Mouse (Mus musculus): ENCODE results near the gene Pxn.
A peak's percentile ranks its signal among the peaks of the same experiment; 100 is the strongest.

The Pxn gene

DNA sequence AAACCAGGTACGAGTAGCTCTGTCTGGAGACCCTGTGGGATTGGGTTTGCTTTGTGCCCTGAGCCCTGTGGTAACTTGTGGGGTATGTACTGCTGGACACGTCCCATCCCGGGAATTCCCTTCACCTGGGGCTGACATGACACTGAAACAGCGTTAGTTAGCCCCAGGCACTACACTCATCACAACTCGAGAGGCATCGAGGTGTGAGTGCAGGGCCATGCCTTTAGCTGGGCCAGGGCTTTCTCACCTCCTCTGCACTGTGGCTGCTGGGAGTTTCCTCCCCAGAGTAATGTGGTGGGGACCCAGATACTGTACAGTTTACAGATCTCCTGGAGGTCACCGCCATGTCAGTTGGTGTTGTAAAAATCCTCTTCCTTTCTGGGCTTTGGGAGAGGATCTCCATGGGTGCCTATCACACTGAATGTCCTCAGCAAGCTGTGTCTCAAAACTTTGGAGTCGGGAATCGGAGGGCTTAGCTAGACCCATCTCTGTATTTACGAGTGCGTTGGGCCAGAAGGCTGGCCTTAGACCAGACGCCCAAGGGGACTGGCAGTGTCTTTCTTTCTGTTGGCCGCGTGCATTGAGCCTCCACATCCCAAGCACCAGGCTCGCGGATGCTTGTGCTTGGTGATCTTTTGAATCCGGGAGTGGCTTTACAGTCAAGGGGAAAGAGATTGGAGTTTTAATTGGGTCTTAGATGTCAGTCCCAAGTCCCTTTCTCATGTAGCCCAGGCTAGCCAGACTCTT, 20.2 kb downstream of the Pxn start:
- DNase-seq (ENCODE audit: low spot score in 2 of 2) = no peak

DNA sequence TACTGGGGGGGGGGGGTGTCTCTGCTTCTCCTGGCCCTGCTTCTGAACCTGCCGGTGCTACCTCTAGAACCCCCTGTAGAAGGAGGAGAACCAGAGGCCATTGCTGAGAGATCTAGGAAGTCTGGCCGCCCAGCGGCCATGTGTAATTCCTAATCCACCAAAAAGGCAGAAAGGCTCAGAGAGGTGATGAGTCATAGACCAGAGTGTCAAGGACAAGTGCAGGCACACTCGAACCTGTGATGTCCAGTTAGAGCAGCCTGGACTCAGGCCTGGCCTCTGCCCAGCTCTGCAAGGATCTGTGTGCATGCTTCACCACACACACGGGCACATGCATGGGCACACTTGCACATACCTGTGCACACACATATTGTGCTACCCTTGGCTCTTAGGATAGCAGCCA, 21.7 kb downstream of the Pxn start:
- DNase-seq (ENCODE audit: low spot score in 2 of 2) = no peak

DNA sequence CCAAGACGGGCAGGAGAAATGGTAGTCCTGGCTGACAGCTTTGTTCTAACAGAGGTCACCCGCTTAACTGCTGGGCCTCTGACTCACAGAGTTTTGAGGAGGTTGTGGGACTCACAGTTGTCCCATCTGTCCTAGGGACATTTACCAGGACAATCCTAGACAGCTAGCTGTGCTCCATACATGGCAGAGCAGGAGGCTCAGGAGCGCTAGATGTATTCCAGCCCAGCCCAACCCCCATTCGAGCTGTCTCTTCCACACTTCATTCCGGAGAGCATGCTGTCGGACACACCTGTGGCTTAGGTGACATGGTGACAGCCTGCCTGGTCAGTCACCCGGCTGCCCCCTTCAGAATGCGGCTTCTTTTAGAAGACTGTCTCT, 22.9 kb downstream of the Pxn start:
- no peak for DNase-seq (ENCODE audit: low spot score in 2 of 2)

DNA sequence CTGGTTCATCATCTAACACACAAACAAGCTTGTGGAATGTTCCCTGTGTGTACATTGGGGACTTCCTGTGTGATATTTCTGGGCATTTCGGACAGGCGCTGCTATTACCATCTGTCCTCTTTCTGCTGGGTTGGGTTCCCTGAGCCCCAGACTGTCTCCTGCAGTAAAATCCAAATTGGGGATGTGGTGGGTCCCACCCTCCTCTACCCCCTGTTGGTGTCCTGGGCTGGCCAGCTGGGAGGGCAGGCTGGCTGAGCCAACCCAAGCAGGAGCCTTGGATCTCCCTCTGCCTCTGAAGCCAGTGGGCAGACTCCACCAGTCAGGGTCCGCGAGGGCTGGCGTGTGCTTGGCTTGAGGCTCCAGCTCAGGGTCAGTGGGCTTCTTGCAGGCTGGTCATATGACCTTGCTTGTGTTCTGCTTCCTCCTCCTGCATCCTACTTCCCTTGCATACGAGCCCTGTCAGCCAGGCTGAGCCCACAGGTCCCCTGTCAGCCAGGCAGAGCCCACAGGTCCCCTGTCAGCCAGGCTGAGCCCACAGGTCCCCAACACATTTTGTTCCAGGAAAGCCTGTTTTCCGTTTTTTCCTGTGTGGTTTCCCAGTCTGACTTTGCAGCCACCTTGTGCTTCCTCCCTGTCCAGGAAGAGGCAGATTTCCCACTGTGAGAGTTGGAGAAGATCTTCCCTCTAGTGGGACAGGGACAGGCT, 23.4 kb downstream of the Pxn start:
- DNase-seq (ENCODE audit: low spot score in 2 of 2) = no peak

DNA sequence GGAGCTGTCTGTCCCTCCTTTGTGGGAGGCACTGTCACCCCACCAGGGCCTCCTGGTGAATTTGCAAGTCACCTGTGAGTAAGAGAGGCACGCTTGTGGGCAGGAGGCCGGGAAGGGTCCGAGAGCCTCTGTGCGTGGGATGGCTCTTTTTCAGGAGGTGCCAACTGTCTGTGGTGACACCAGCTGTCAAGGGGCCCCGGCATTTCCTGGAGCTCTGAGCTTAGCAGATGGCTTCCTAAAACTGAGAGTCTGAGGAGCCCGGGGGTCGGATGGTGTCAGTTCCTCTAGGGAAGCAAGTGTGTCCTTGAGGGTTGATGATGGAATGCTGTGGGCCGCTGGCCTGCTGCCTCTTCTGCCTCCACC, 24.0 kb downstream of the Pxn start:
- no peak for DNase-seq (ENCODE audit: low spot score in 2 of 2)

DNA sequence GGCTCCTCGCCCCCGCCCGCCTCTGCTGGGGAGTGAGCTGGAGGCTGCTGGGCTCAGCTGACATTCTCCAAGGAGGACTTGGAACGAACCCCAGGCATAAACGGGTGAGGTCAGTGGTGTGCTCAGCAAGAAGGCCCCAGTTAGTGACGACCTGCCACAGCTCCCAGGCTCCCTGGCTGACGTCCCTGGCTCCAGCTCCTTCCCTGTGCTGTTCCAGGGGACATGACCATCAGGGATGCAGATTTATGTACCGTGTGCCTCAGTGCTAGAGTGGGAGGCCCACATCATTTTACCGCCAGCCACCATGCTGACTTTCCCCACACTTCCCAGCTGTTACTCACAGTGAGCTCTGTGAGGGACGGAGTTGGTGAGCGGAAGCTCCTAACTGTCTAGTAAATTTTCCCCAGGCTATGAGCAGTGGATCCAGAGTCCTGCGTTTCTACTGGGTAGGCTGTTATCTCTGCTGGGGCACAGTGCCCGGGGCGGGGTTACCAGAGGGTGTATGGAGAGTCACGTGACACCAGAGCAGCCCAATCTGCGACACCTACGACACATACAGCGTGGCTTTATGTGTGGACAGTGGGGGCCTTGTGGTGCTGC, 25.3 kb downstream of the Pxn start:
- peak; percentile 80 to 81 for DNase-seq (ENCODE audit: low spot score in 2 of 2)

DNA sequence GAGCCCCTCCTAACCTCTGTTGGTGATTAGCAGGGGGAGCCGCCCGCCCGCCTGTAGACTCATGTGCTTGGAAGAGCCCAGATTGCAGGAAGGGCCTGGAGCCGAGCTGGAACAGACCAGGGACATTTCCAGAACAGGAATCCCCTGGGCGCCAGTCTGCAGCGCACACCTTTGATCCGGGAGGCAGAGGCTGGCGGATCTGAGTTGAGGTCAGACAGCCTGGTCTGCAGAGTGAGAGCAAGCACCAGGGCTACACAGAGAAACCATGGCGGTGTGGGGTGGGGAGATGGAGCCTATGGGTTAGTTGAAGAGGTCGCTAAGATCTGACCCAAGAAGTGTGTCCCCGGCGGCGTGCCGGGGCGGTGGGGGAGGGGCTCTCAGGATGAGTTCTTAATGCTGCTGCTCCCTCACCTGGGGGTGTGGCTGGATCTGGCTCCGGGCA, 27.8 kb downstream of the Pxn start:
- DNase-seq (ENCODE audit: low spot score in 2 of 2) = no peak

DNA sequence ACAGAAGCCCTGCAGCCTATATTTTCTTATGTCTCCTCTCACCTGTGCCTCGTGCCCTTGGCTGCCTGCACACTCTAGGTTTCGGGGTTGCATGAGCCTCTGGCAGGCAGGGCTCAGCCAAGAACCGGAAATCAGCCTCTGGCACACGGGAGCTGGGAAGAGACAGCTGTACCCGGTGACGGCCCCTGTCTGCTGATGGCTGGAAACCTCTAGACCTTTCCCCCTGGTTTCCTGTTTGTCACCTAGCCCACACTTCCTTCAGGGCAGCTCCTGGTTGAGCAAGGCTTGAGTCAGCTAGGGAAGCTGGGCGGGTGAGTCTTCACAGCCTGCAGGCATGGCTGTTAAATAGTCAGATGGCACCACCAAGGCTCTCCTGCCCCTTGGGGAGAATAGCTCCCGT, 28.4 kb downstream of the Pxn start:
- DNase-seq (ENCODE audit: low spot score in 2 of 2) = no peak

DNA sequence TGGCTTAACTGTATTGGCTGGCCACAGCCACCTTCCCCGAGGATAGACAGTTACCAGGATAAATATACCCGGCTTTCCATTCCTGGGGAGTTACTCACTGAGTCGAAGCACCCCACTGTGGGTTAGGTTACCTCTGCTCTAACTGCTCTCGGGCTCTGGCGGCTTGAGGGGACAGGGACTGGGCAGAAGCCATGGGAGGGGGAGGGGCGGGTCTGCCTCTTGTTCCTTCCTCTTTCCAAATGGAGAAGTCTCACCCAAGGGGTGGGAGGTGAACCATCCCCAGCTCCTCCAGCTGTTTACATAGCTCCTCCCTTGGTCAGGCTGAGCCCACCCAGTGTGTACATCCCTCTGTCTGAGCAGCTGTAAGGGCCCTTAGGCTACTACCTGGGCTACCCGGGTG, 29.2 kb downstream of the Pxn start:
- no peak for DNase-seq (ENCODE audit: low spot score in 2 of 2)

DNA sequence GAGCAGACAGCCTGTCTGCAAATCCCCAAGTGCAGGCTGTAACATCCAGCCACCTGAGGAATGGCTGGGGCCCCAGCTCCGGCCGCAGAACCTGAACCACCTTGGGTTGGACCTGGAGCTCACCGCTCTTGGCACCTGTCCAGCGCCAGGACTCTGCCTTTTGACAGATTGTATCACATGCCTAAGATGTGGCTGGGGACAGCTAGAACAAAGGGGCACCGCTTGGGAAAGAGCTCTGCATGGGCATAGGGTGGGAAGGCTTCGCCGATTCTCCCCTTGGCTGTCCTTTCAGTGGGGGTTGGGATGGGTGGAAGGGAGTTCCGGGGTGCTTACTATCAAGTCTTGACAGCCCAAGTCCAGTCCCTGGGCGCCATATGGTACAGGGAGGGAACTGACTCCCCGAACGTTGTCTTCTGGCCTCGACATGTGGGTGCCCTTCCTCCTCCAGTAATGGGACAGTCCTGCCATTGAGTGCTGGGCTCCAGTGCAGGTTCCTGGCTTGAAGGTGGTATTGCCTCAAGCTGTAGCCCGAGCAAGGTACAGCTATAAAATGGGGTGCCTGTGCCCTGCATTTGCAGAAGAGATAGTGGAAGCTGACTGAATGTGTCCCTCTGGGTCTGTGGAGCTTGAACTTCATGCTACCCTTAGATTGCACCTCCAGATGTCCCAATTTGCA, 31.7 kb downstream of the Pxn start:
- DNase-seq (ENCODE audit: low spot score in 2 of 2) = no peak

DNA sequence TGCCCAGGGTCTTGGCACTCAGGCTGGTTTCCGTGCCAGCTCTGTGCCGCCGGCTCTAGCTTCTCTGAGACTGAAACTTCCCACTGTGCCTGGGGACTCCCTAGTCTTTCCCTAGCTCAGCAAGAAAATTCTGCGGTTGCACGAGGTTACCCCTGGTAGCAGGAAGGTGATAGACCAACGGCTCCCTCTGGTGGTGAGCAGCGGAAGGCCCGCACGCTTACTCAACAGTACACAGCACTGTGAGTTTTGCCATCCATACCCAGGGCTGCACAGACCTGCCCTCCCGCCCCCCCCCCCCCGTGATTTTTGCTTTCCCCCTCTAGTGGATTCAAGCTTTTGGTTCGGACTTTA, 32.2 kb downstream of the Pxn start:
- peak; percentile 78 to 95 for DNase-seq (ENCODE audit: low spot score in 2 of 2)

DNA sequence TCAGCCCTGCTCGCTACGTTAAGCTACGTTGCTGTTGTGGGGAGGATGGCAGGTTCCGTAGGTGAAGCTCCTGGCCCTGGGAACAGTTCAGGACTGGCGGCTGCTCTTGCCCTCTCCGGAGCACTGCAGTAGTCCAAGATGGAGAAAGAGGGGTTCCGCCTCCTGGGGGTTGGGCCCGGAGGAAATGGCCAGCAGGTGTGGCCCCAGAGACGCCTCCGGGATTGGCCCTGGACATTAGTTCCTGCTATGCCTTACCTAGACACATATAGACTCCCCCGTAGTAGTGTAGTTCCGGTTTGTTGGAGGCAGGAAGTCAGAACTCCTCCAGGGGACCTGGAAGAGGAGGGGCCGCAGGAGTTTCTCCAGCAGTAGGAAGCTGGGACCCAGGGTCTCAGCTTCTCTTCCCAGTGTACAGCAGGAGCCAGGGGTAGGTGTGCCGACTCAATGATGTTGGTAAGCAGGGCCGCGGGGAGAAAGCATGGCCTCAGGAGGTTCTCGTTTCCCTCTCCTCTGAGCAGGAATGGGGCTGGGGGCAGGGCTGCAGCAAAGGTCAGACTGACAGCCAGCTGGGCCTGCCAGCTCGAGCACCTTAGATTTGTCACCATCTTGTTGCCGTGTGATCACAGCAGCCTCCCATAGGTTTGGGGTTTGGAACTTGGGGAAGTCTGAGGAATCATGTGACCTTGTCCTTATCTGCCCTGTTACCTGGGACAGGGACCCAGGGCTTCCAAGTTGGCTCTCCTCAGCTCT, 36.3 kb downstream of the Pxn start:
- no peak for DNase-seq (ENCODE audit: low spot score in 2 of 2)

DNA sequence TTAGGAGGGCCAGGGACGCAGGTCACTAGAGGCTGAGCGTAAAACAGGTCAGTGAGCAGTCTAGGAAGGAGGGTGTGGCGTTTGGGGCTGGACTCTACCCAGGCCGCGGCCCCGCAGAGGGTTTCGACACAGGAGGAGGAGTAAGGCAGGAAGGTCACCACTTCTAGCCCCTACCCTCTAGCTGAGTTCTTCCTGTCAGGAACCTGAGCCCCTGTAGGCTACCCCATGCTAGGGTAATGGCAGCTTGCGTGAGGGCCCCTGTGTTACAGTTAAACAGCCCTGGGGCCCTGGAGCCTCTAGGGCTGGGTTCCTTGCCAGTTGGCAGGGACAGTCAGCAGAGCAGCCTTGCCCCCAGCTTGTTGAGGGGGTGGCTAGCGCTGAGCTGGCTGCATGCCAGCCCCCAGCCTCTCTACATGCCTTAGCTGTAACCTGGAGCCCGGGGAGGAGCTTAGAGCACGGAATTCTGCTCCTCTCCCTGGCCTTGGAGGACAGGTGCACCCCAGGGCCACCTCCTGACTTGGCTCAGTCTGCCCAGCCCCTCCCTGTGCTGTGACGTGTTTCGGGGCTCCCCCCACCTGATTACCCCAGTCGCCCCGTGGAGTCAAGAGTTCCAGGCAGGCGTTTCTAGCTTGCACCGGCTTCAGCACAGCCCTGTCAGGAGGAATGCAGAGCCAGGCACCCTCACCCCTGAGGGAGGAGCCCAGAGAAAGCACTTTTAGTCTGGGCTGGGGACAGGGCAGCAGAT, 37.2 kb downstream of the Pxn start:
- DNase-seq (ENCODE audit: low spot score in 2 of 2) = peak; percentile 74 to 75

DNA sequence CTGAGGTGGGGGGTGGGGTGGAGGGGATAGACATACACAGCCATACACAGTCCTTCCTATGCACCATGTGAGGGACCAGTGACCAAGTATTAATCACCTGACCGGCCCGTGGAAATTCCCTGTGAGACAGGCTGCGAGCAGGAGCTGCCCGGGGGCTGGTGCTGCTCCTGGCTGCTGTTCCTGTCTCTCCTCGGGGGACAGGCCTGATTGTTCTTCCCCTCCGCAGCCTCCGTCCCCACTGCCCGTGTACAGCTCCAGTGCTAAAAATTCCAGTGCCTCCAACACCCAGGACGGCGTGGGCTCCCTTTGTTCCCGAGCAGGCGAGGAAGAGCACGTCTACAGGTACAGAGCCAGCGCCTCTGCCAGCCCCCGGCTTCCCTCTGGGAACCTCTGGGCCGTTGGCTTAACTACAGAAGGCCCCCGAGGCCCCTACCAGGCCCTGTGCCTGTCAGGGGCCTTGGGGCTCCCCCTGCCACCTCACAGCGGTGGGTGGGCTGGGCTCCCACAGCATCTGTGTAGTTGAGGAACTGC, 38.2 kb downstream of the Pxn start:
- no peak for DNase-seq (ENCODE audit: low spot score in 2 of 2)

DNA sequence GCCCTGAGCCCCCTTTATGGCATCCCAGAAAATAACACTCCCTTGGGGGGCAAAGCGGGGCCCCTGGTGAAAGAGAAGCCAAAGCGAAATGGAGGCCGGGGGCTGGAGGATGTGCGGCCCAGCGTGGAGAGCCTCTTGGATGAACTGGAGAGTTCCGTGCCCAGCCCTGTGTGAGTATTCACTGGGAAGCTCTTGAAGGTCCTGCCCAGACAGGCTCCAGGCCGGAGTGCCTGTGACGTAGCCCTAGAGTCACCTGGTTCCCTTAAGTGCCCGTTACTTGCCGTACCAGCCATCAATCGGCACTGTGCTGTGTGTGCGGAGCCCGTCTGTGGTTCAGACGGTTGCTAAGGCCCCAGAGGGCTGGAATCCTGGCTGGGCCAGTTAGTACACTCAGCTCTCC, 39.2 kb downstream of the Pxn start:
- no peak for DNase-seq (ENCODE audit: low spot score in 2 of 2)

DNA sequence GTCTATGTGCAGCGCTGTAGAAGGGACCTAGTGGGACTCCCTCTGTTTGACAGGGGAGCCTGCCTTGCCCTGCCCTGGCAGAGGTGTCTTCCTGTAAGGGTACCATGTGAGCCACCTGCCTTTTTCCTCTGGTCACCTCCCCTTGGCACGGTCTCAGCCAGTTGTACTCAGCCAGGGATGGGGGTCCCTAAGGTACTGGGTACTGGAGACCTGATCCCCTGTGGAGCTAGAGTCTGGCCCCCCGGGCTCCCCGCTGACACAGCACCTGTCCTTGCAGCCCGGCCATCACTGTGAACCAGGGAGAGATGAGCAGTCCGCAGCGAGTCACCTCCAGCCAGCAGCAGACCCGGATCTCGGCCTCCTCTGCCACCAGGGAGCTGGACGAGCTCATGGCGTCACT, 40.1 kb downstream of the Pxn start:
- DNase-seq (ENCODE audit: low spot score in 2 of 2) = no peak

DNA sequence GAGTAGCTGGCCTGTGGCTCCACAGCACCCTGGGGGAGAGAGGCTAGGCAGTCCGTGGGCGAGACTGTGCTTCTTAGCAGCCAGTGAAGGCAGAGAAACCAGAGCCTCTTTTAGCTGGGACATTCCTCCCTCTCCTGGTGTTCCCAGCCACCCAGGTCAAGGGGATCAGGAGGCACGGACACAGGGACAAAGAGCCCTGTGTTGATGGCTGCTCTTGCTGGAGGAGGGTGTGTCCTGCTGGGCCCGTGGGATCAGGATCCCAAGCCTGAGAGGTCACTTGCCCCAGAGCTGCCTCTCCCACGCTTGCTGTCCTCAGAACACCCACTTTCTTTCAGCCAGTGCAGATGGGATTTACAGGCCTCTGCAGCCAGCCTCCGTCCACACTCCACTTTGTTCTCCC, 40.5 kb downstream of the Pxn start:
- DNase-seq (ENCODE audit: low spot score in 2 of 2) = no peak

DNA sequence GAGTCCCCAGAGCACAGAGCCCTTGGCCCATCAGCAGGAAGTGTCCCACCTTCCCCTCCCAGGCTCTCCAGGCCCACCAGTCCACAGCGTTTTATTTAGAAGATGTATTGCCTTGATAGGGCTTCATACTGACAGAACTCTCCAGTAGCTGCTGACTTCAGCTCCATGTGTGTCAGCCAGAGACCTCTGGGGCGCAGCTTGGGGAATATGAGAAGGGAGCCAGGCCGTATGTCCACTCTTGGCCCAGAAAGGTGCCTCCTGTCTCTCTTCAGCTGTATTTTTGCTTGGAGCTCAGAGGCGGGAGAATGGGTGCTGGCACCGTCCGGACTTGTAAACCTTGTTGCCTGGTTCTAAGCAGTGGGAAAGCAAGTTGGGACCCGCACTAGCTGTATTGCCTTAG, 40.9 kb downstream of the Pxn start:
- DNase-seq (ENCODE audit: low spot score in 2 of 2) = no peak

DNA sequence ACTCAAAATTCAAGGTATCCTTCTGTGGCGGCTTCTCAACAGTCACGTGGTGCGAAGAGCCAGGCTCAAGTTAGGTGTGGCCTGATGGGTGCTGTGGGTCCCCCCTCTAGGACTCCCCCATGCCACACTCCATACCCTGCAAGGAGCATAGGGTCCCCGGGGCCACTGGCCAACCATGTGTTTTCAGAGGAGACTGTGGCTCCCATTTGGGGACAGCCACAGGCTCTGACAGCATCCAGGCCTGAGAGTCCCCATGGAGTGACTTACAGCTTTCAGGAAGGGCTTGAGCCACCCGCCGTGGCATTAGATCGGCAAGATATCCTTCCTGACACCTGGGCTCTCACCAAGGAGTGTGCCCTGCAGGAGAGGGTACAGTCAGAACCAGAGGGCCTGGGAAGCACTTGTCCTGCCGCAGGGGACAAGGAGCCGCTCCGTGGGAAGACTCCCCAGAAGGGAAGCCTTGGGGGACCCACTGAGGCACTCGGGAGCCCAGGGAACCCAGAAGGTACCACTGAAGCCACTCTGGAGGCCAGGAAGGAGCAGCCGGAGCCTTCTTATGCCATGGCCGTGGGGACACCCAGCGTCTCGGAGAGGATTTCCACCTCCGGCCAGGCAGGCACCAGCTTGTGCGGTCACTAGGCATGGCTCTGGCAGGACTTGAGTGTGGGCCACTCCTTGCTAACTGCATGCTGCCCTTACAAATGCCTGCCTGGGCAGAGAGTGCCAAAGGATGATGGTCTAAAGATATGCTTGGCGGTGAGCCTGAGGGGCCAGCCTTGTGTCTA, 42.2 kb downstream of the Pxn start:
- no peak for DNase-seq (ENCODE audit: low spot score in 2 of 2)

DNA sequence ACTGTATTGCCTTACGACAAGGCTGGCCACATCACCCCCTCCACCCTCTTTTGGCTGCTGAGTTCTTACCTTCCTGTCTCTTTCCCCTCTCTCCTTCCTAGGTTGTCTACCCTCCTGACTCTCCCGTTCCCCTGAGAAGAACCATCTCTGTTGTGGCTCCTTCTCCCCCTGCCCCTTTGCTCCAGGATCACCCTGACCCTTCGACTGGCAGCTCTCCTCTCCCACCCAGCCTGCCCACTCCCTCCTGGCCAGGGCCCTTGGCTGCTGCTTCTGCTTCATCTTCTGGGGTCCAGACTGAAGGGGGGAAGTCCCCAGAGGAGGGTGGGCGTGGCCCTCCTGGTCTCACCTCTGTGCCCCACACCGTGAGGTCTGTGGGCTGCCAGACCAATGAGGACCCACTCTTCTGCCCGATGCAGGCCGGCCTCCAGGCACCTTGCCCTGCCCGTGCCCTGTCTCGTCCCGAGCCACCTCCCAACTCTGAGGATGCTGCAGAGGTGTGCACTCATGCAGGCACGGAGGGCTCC, 44.1 kb downstream of the Pxn start:
- no peak for DNase-seq (ENCODE audit: low spot score in 2 of 2)

Measured in urinary bladder, postnatal 4 days (tissue).